Mouse (Mus musculus) kidney, adult 18-20 months (tissue): ENCODE data around the gene Olfr478.
"Not testable (repeated sequence)": the region's sequence is repeated elsewhere in the genome, so short reads cannot be mapped to it uniquely, and the experiment has no call there.

Source experiments
- DNase-seq: peaks from one replicate; pipeline ENCODE4 v3.0.0; 2021

Gene Olfr478

DNA sequence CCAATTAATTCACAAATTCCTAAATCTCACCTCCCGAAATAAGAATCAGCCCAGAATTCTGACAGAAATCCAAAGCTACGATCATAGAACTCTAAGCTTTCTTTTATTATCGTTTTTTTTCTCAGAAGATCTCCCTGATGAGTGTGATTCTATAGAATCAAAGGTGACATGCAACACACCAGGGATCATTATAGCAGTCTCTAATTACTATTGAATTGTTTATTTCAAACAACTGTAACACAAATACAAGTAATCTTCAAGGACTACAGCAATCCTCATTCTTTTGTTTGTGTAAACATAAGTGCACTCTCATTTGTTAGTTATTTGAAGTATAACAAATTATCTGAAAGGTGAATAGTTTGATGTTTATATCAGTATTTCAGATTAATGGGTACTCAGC is at the start of gene Olfr478:
Gene Olfr478, minus strand, starts transcription at position 101 of the 400 bp plus-strand sequence.
- no peak for DNase-seq

DNA sequence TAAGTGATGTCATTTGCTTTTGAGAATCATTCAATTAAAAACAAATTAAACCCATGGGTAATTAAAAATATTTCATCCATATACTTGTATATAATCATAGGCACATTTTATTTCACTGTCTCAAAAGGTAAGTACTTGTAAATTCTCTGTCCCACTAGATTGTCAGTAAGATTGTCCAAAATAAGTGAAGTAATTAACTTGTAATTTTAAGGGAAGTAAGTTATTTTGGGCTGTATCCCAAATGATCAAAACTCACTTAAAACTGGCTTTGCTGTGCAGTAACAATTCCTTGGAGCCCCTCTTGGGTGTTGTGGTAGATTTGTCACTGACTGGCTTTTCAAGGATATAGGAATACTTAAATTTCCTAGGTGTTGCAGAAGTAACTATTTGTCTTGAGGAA is 45.8 kb upstream of the Olfr478 start, which contains the start of gene Olfr481:
Gene Olfr481, plus strand, starts transcription at position 301 of the 400 bp plus-strand sequence.
- DNase-seq = no peak

- no peak for DNase-seq
Observed at GRCm38 (mm10) chr7:108067246-108067645, 33.5 kb upstream of the Olfr478 start, which contains the start of gene Olfr480. Olfr480 (minus strand) TSS chr7:108067346.

DNA sequence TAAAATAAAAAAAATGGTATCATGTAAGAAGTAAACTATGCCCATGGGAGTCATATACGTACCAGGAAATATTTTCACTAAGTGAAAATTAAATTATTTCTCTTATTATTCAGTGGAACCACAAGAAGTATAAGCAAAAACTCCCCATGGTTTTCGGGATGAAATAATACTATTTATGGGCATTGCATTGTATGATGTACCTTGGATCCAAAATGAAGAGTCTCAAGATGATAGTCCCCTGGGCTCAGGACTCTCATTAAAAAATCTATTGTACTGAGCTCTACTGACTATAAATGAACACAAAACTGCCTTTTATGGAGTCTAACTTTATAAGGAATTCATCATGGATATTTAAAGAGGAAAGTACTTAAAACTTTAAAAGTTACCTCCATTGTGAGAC is 16.6 kb upstream of the Olfr478 start, which contains the start of gene Olfr479:
Gene Olfr479, plus strand, starts transcription at position 301 of the 400 bp plus-strand sequence.
- no peak for DNase-seq

GRCm38 (mm10) chr7:108014256-108014655 is 19.5 kb downstream of the Olfr478 start:
- DNase-seq = not testable (repeated sequence)

GRCm38 (mm10) chr7:107986393-107986792 is 47.4 kb downstream of the Olfr478 start, which contains the start of gene Olfr477:
Olfr477 (plus strand) TSS chr7:107986693.
- no peak for DNase-seq
